Mouse (Mus musculus) testis, postnatal 10 days (tissue): ENCODE data around the gene Fam71a.
A peak's percentile ranks its signal among the peaks of the same experiment; 100 is the strongest.
"Not testable (repeated sequence)": the region's sequence is repeated elsewhere in the genome, so short reads cannot be mapped to it uniquely, and the experiment has no call there.

Experiments used
- DNase-seq: peaks from one replicate; pipeline ENCODE4 v3.0.0; 2021; ENCODE audit warnings: low spot score

Fam71a gene

GRCm38 (mm10) chr1:191181469-191182259, 17.0 kb upstream of the Fam71a start:
- DNase-seq, result no peak

GRCm38 (mm10) chr1:191180397-191180796, 15.8 kb upstream of the Fam71a start:
- no peak for DNase-seq

GRCm38 (mm10) chr1:191179846-191180245, 15.2 kb upstream of the Fam71a start:
- DNase-seq, result no peak

GRCm38 (mm10) chr1:191178511-191179188, 14.0 kb upstream of the Fam71a start:
- peak; percentile 46 for DNase-seq

- DNase-seq, result no peak
Observed at GRCm38 (mm10) chr1:191176887-191177286, 12.3 kb upstream of the Fam71a start.

- peak; percentile 60 for DNase-seq
Observed at GRCm38 (mm10) chr1:191172487-191172886, 7.9 kb upstream of the Fam71a start.

- DNase-seq, result no peak
Observed at GRCm38 (mm10) chr1:191170444-191170843, 5.8 kb upstream of the Fam71a start.

- DNase-seq, result no peak
Observed at GRCm38 (mm10) chr1:191166189-191166588, 1.6 kb upstream of the Fam71a start.

- DNase-seq, result no peak
Observed at GRCm38 (mm10) chr1:191154314-191154713, 10.3 kb downstream of the Fam71a start.

- peak; percentile 54 for DNase-seq
Observed at GRCm38 (mm10) chr1:191153052-191153451, 11.6 kb downstream of the Fam71a start.

- DNase-seq, result no peak
Observed at GRCm38 (mm10) chr1:191150924-191151605, 13.6 kb downstream of the Fam71a start.

- not testable (repeated sequence) for DNase-seq
Observed at GRCm38 (mm10) chr1:191149489-191149888, 15.1 kb downstream of the Fam71a start.

GRCm38 (mm10) chr1:191140983-191141382, 23.6 kb downstream of the Fam71a start:
- no peak for DNase-seq

GRCm38 (mm10) chr1:191138874-191139495, 25.6 kb downstream of the Fam71a start:
- no peak for DNase-seq

- no peak for DNase-seq
Observed at GRCm38 (mm10) chr1:191138436-191138835, 26.2 kb downstream of the Fam71a start.

GRCm38 (mm10) chr1:191135406-191135805, 29.2 kb downstream of the Fam71a start:
- DNase-seq, result no peak

GRCm38 (mm10) chr1:191132934-191133333, 31.7 kb downstream of the Fam71a start:
- DNase-seq, result no peak

GRCm38 (mm10) chr1:191132240-191132639, 32.4 kb downstream of the Fam71a start:
- DNase-seq, result no peak

- DNase-seq, result no peak
Observed at GRCm38 (mm10) chr1:191131692-191132091, 32.9 kb downstream of the Fam71a start.

- DNase-seq, result peak; percentile 81
Observed at GRCm38 (mm10) chr1:191125811-191126638, 38.6 kb downstream of the Fam71a start.

- no peak for DNase-seq
Observed at GRCm38 (mm10) chr1:191124288-191124687, 40.3 kb downstream of the Fam71a start.
